Mouse (Mus musculus) frontal cortex, postnatal 14 days (tissue): ENCODE results near the gene Trmt2a.

Source experiments
- DNase-seq, 2 experiments: peaks; one replicate each; pipeline ENCODE4 v3.0.0; 2022; ENCODE audit warnings: low spot score in 2 of 2

Trmt2a gene

GRCm38 (mm10) chr16:18231047-18231446 lies 17.4 kb upstream of the Trmt2a start:
- no peak for DNase-seq

GRCm38 (mm10) chr16:18231451-18231850 lies 17.0 kb upstream of the Trmt2a start:
- no peak for DNase-seq

GRCm38 (mm10) chr16:18233451-18233850 lies 15.0 kb upstream of the Trmt2a start:
- no peak for DNase-seq

GRCm38 (mm10) chr16:18233919-18234670 lies 14.4 kb upstream of the Trmt2a start:
- DNase-seq = no peak

DNA sequence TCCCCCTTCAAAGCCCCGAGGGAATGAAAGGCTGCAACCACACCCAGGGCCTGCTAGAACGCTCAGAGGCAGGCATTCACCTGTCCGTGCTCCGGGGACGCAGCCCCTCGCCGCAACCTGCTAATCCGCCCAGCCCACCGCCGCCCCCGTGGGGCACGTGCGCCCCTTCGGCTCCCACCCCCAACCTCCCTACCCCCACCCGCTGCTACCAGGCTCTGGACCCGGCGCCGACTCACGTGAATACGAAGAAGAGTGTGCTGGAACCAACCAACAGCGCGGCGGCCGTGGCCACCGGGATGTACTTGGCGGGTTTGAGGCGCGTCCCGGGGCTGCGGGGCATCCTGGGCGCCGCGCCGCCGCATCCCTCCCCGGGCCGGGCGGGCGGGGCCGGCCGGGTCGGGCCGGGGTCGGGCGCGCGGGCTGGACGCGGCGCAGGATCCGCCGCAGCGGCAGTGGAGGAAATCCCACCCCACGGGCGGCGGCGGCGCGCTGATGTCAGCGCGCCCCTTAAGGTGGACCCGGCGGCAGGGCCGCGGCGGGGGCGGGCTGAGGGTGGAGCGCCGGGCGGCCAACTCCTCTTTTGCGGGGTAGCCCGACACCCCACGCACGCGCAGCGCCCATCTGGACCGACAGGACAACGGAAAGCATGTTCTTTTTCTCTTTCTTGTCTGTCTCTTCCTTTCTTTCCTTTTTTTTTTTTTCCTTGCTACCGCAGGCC lies 13.6 kb upstream of the Trmt2a start, which contains the start of gene Zdhhc8:
TSS of gene Zdhhc8 (minus strand) at position 466 of the 718 bp plus-strand sequence.
- peak in 1 of 2 experiments; percentile 70 for DNase-seq

- DNase-seq = peak in 1 of 2 experiments; percentile 71
These were observed 13.0 kb upstream of the Trmt2a start for GRCm38 (mm10) chr16:18235389-18236065.

GRCm38 (mm10) chr16:18236676-18237501 lies 11.6 kb upstream of the Trmt2a start:
- no peak for DNase-seq

DNA sequence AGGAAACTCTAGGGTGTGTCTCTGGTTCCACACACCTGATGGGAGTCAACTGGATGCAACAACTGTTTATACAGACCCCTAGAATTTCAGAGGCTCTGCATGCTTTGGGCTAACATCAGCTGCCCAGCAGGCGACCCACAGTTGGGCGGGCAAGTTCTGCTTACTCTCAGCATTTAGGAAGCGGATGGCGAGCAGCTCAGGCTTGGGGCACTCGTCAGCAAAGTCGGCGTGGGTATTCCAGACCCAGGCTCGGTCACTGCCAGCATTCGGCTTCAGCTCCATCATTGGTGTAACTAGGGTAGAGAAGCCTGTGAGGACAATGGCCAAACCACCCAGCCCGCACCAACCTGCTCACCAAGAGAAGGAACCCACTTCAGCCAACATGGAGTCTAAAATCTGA lies 6.9 kb upstream of the Trmt2a start:
- DNase-seq = no peak

DNA sequence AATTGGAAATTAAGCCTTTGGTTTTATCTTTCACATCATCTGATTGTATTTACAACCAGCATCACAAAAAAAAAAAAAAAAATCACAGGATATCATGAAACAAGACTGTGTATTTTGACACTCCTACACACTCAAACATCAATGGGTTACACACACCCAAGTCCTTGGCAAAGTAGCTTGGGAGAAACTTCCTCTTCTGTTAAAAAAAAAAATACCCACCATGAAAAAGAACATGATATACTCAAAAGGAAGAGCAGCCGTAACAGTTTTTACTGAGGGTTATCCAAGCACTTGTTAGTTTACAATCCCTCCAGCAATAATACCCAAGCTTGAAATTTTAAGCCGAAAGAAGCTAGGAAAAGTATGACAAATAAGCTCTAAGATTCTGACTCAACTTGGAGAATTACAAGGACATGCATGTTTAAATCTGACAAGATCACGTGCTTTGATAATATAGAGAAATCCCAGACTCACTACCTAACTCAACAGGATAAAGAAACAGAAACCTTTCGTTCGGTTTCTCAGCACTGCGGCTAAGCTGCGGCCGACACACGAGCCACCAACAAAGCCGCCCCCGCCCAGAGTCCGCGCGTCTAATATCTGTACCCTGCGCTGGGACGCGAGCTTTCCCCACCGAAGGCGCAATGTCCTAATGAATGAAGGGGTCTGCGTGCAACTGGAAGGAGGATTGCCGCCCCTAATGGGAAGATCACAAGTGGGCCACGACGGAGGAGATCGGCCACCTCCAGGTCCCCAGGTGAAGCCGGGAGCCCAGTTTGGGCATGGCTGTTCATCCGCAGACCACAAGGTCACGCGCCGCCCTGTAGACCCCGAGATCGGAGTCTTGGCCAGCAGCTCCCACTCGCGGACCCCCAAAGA lies 719 bp upstream of the Trmt2a start:
- DNase-seq = no peak

DNA sequence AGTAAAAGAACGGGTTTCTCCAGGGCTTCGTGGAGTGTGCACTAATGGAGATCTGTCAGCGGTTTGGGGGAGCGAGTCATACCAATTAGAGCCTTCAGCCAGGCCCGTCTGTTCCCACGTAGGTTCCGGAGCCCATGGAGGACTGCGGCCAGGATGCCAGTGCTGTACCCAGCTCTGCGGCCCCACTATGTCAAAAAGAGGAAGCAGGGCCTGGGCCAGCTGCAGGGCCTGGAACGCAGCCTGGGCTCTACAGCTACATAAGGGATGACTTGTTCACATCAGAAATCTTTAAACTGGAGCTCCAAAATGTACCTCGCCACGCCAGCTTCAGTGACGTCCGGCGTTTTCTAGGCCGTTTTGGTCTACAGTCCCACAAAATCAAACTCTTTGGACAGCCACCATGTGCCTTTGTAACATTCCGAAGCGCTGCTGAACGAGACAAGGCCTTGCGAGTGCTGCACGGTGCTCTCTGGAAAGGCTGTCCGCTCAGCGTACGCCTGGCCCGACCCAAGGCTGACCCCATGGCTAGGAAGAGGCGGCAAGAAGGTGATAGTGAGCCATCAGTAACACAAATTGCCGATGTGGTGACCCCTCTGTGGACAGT lies 987 bp downstream of the Trmt2a start:
- no peak for DNase-seq

GRCm38 (mm10) chr16:18250231-18250630 lies 1.8 kb downstream of the Trmt2a start:
- no peak for DNase-seq

GRCm38 (mm10) chr16:18250828-18251790 lies 2.6 kb downstream of the Trmt2a start:
- no peak for DNase-seq

GRCm38 (mm10) chr16:18252736-18253135 lies 4.3 kb downstream of the Trmt2a start:
- DNase-seq = no peak

- DNase-seq = no peak
These were observed 5.4 kb downstream of the Trmt2a start for GRCm38 (mm10) chr16:18253866-18254265.

GRCm38 (mm10) chr16:18258221-18258620 lies 9.7 kb downstream of the Trmt2a start, which contains the start of gene Gm49776:
TSS of gene Gm49776 (minus strand) at chr16:18258321.
- DNase-seq = no peak

DNA sequence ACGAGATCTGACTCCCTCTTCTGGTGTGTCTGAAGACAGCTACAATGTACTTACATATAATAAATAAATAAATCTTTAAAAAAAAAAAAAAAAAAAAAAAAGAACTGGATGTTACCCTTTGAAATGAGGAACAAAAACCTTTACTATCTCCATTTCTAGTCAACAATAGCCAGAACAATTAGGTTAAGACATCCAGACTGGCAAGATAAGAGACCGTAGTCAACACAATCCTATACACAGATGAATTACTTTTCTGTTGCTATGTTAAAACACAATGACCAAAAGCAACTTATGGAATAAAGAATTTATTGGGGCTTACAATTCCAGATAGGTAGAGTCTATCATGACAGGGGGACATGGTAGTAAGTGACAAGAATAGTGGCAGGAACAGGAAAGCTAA lies 16.5 kb downstream of the Trmt2a start:
- DNase-seq = no peak

DNA sequence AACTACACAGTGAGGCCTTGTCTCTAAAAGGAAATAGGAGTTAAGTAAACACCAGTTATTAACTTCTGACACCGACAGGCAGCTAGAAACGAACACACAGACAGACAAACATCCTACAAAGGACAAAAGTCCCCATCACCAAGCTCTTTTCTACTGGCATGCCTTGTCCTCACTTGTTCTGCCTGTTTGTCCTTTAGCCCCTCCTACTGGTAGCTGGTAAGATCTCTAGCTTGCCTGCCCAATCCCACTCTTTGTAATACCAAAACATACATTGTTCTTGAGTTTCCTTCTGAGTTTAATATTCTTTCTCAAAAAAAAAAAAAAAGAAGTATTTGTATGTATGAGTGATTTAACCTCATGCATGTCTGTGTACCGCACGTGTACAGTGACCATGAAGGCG lies 19.7 kb downstream of the Trmt2a start:
- no peak for DNase-seq

DNA sequence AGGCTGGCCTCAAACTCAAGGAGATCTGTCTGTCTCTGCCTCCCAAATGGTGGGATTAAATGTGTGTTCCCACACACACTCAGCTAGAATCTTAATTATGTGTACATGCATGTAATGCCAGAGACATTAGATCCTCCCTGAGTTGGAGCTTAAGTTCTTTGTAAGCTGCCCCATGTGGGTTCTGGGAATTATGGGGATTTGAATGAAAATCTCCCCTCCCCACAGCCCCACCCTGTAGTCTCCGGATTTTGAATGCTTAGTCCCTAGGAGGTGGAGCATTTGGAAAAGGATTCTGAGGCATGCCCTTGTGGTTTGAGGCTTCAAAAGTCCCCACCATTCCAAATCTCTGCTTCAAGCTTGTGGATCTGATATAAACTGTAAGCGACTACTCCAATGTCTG lies 26.7 kb downstream of the Trmt2a start:
- DNase-seq = no peak

GRCm38 (mm10) chr16:18288166-18288565 lies 39.7 kb downstream of the Trmt2a start:
- no peak for DNase-seq
